Mouse (Mus musculus): Measurements from ENCODE around the gene Pogz.

DNA sequence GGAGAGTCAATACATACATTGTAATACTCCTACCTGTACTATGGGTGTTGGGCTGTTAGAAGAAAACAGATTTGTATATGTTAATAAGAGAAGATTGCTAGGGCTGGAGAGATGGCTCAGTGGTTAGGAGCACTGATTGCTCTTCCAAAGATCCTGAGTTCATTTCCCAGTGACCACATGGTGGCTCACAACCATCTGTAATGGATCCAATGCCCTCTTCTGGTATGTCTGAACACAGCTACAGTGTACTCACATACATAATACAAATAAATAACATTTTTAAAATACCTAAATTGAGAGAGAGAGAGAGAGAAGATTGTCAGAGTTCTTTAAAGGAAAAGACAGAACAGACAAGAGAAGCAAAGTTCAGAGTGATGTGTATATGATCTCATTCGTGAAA lies 29.1 kb upstream of the Pogz start:
- TF ChIP-seq POLR2A (IDR thresholded peaks at IDR 0.05; ENCODE audit: extremely low read depth, insufficient read depth, low read length) (no peak), CTCF (IDR thresholded peaks at IDR 0.05; ENCODE audit: extremely low read depth, insufficient read depth, low read length) (no peak)

All from cortical plate, adult 2 months (tissue).